Mouse (Mus musculus) G1E (cell line): Measurements from ENCODE around the gene Tmco4.

ENCODE experiments used
- CTCF ChIP-seq: IDR thresholded peaks from 2 replicates; pipeline ENCODE4 v1.5.1; 2012; ENCODE audit warnings: low read depth, low read length, inconsistent platforms, mixed read lengths
- GATA1 ChIP-seq: IDR thresholded peaks from 2 replicates; pipeline ENCODE4 v1.6.1; 2012; ENCODE audit warnings: borderline replicate concordance, low read length, inconsistent platforms, mixed read lengths
- POLR2AphosphoS5 ChIP-seq: IDR thresholded peaks from 2 replicates; pipeline ENCODE4 v1.6.1; 2012; ENCODE audit warnings: low read depth, low read length, inconsistent platforms; ENCODE audit not compliant: insufficient replicate concordance

- no peak for TF ChIP-seq CTCF
- no peak for TF ChIP-seq GATA1
- no peak for TF ChIP-seq POLR2AphosphoS5
Observed at GRCm38 (mm10) chr4:139082790-139083564, 110.3 kb downstream of the Tmco4 start.
